Mouse (Mus musculus) mesoderm, embryonic 11.5 days (tissue): ENCODE measurements around the gene Acyp2.
"Not testable (repeated sequence)": the region's sequence is repeated elsewhere in the genome, so short reads cannot be mapped to it uniquely, and the experiment has no call there.

Source experiments
- DNase-seq: peaks from one replicate; pipeline ENCODE4 v3.0.0-alpha.2; 2012; ENCODE audit warnings: low read depth, low spot score

The Acyp2 gene

DNA sequence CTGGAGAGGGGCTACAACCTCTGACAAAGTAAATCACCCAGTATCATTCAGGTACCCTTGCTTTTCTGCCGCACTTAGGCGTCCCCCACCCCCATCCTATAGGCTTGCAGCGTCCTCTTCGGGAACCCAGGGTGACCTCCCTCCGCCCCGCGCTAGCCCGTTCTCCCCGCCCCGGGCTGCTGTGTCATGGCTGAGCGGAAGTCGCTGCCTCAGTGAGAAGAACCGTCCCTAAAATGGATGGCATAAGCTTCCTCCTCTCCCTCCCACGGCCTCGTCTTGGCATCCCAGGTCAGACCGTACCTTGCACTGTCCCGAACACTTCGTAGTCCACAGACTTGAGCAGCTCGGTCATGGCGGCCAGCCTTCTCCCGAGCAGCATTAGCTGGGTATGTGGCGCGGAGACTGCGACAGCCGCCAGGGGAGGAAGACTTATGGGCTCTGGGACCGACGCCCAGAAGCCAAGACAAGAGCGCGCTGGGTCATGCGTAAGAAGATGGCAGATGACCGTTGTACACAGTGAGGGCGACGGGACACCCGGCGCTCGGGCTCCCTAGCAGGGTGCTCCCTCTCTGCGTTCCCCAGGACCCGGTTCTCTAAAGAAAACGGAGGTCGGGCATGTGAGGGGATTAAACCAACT is at the start of gene Acyp2:
Gene Acyp2, minus strand, starts transcription at position 587 of the 637 bp plus-strand sequence.
- DNase-seq, result peak; percentile 82

DNA sequence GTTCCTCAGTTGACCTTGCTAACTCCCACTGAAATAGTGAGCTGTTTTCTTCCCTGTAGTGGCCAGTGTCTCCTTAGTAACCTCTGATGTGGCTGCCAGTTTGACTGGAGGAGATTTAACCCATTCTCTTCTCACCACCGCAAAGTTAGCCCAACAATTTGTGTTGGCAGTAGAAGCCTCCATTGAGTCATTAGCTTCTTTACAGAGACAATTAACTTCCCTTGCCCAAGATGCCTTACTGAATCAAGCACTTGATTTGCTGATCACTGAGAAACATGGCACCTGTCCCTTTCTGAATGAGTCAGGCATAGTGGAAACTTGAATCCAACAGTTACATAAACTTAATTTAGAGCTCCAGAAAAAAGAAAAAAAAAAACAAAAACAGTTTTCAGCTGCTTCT is 40.0 kb upstream of the Acyp2 start:
- DNase-seq, result no peak

DNA sequence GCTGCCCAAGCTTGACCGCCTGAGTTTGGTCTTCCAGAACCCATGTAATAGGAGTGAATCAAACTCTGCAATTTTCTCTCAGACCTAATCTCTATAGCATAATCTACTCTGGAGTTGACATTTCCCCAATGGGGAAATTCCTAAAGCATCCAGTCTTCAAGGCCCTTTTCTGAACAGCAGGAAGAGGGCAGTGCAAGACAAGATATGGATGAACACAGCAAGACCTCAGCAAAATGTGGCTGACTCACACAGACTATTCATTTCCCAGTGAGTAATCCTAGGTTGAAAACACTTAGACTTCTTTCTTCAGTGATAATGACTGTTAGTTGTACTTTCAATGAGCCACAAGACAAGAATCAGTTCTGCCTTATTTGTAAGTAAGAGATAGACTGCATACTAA is 26.7 kb upstream of the Acyp2 start:
- peak; percentile 5 for DNase-seq

DNA sequence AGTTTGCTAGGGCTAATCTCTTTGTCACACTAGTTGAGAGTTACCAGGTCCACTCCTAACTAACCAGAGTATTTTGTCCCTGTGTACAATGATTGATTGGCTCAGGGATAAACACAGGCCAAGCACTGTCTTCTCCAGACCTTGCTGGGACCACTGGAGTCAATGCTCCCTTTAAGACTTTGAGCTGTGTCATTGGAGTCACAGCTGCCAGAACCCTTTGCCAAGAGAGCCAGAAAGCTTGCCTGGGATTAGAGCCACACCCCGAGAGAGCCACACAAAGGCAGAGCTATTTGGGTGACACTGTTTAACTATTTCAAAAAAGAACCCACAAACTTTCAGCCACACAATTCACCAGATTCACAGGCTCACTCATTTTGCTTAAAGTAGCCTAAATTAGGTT is 23.3 kb upstream of the Acyp2 start:
- DNase-seq, result no peak

DNA sequence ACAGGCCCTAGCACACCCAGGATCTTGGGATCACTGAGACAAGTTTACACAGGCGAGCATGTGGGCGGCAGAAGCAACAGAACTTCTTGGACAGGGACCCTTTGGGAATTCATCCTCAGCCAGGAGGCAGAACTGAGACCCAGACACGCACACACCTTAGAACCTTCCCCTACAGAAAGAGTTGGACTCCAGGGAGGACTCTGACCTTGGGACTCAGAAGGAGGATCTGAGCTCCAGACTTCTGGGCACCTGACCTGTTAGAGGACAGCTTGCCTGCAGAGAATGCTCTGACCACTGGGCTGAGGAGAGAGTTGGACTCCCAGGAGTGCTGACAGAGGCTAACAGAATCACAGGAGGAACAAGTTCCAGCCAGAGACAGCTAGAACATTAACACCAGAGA is 13.6 kb upstream of the Acyp2 start:
- no peak for DNase-seq

DNA sequence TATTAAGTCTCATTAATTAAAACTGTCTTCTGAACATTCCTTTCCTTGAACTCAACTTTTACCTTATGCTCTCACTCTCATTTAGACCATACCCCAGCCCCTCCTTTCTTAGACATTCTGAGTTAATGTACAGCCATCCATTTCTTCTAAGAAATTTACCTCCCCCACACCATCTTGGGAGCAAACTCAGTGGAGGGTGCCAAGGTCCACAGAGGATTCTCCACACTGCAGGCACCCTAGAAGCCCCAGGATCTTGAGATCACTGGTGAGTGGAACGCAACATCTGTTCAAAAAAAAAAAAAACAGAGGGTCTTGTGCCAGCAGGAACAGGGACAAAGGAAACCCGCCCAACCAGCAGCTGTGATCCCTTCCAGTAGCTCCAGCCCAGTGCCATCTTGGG is 13.2 kb upstream of the Acyp2 start:
- no peak for DNase-seq

DNA sequence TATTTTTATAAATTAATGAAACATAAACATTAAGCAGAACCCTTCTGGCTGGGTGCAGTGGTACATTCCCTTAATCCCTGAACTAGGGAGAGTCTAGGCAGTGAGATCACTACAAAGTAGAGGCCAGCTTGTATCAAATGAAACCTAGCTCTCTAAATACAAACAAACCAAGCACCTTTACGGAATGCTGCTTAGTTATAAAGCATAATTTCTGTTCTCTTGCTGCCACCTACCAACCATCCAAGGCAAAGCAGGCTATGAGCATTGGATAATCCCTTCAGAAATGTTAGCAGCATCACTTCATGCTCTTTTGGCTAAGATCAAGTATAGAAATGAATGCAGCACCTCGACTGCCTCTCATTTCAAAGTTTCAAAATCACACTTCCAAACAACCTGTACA is 7.7 kb upstream of the Acyp2 start:
- DNase-seq, result no peak

DNA sequence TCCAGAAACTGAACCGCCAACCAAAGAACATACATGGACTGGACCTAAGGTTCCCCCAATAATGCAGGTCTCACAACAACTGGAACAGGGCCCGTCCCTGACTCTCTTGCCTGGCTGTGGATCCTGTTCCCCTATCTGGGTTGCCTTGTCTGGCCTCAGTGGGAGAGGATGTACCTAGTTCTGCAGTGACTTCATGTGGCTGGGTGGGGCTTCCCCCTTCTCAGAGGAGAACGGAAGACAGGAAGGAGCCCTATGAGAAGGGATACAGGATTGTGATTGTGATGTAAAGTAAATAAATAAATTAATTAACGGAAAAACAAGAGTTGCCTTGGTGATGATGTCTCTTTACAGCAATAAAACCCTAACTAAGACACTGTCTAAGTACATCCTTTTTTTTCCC is 6.7 kb upstream of the Acyp2 start:
- no peak for DNase-seq

DNA sequence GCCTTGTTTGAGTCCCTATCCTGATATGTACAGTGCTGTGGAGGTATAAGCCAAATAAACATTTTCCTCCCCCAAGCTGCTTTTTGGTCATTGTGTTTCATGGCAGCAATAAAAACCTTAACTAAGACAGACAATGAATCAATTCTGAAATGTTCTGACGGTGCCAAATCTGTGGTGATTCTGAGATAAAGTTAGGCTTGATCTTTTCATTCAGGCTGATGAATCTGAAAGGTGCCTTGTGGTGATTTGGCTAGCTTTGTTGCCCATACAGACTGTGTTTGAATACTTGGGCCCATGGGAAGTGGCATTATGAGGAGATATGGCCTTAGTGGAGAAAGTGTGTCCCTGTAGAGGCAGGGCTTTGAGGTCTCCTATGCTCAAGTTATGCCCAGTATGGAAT is 1.0 kb upstream of the Acyp2 start:
- no peak for DNase-seq

DNA sequence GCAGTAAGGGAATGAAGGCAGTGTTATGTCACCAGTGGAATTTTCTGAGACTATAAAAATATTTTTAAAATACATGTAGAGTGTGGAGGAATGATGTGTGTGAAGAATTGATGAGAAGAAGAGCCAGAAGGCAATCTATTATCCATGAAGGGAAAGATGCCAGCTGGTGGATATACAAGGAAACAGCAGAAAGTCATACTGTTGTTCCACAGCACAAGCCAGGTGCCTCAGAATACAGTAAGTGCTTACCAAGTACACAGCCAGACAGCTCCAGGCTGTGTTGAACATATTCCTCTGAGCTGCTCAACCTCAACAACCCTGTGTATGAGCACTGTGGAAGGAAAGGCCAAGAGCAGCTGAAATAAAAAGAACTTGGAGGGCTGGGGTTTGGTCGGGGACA is 13.7 kb downstream of the Acyp2 start:
- no peak for DNase-seq

DNA sequence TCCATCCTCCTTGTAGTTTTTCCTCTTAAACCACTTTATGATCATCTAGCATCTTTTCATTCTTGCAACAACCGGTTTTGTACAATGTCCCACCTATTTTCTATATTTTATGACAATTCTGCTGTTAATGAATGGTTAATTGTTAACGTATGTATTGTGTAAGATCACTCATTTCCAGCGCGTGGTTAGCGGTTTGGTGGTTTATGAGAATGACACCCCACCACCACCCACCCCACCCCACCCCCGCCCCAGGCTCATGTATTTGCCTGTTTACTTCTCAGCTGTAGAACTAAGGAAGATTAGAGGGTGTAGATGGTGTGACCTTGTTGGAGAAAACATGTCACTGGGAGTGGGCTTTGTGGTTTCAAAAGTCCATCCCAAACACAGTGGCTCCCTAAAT is 18.9 kb downstream of the Acyp2 start:
- no peak for DNase-seq

DNA sequence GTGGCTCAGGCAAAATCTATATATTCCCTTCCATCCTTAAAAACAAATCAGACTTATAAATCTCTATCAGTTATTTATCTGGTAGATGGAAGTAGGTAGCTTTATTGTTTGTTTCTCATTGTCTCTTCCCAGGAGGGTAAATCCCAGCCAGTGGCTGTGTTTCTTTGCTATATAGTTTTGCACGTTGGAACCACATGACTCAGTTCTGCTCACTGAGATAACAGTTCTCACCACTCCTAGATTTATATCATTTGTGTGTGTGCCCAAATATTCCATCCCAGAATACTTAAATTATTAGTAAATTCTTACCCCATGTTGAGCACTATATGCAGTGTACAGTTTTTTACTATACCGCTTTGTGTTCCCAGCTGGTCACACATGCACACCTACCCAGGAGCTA is 26.2 kb downstream of the Acyp2 start:
- no peak for DNase-seq

DNA sequence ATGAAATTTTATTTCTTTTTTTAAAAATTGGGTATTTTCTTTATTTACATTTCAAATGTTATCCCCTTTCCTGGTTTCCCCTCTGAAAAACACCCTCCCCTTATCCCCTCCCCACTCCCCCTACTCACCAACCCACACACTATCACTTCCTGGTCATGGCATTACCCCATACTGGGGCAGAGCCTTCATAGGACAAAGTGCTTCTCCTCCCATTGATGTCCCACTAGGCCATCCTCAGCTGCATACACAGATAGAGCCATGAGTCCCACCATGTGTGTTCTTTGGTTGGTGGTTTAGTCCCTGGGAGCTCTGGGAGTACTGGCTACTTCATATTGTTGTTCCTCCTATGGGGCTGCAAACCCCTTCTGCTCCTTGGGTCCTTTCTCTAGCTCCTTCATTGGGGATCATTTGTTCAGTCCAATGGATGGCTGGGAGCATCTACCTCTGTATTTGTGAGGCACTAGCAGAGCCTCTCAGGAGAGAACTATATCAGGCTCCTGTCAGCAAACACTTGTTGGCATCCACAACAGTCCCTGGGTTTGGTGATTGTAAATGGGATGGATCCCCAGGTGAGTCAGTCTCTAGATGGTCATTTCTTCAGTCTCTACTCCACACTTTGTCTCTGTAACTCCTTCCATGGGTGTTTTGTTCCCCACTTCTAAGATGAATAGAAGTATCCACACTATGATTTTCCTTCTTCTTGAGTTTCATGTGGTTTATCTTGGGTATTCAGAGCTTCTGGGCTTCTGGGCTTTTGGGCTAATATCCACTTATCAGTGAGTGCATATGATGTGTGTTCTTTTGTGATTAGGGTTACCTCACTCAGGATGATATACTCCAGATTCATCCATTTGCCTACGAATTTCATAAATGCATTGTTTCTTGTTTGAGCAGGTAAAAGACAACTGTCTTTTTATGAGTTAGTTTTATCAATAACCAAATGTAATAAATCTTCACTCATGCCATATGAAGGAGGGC is 27.7 kb downstream of the Acyp2 start:
- not testable (repeated sequence) for DNase-seq

DNA sequence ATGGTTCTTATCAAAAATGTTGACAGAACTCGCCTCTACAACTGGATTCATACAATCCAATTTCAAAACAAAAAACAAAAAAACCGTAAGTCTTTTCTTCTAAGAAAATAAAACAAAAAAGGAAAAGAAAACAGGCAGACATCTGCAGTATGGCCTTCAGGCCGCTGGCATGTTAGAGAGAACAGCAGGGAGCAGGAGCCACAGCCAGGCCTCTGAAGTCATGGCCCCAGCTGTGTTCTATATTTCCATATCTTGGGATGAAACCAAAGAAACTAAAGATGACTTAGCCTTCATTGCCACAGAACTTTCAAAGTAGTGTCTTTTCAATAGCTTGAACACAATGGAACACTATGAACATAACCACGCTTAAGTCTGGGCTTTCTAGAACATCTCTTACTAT is 31.2 kb downstream of the Acyp2 start:
- peak; percentile 13 for DNase-seq

DNA sequence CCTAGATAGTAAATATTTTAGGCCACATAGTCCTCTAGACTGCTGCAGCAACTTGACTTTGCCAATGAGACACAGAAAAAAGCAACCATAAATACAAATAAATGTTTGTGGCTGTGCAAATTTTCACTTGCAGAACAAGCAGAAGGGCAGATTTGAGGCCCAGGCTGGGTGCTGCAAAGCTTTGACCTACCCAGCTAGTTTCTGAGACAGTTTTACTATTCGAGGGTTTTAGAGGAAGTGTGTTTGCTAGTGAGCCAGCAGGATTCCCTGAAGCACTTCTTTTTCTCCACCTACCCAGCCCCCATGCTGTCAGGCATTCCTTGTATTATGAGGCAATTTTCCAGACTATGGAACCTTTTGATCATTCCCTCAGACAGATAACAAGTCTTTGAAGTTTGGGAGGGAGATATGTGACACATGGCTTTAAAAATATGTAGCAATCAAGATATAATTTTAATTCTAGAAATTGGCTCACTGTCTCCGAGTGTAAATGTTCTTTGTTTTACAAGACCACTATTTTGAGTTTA is 31.8 kb downstream of the Acyp2 start:
- DNase-seq, result peak; percentile 38

DNA sequence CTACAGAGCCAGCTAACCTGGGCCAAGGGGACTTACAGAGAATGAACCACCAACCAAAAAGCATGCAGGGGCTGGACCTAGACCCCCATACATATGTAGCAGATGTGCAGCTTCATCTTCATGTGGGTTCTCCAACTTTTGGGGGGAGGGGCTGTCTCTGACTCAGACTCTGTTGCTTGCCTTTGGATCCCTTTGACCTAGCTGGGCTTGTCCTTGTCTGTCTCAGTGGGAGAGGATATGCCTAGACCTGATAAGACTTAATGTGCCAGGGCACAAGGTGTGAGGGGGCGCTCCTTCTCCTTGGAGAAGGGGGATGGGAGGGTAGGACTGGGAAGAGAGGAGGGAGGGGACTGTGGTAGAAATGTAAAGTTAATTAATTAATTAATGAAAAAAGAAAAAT is 33.4 kb downstream of the Acyp2 start:
- no peak for DNase-seq

DNA sequence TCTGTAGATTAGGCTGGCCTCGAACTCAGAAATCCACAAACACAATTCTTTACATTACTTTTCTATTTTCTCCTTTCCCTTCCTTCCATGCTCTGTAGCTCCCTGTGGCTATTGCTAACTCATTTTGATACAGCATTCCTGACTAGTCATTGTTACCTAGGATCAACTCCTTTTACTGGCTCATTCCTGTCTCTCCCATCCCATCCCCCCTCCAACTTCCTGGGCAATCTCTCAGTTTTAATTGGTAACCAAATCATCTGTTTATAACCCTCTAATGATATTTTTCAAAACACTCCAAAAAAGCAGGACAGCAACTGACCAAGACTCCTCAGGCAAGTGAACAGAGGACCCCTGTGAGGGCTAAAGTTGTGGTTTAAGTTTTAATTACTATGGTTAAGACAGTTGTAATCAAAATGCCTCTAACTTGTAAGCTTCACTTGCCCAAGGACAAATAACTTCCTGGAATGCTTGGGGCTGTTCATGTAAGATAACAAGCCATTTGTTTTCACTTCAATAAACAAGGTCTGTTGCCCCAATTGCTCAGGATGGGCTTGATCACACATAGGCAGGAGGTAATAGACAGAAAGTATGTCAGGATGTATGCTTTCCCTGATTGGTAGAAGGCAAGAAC is 35.4 kb downstream of the Acyp2 start:
- DNase-seq, result no peak

DNA sequence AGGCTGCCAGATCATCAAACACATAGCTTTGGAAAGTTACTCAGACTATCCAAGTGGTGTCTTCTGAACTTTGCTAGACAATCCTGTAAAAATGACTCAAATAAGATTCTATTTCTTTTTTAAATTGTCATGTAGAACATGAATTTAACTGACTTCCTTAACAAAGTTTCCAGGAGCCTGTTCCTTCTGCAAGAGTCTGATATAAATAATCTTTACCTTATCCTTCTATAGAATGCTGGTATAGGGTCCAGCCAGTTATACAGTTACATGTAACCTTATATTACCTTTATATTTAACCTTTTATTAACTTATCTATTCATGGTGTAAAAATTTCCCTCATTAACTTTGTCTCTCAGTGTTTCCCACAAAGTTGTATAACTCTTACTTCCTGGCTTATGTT is 36.7 kb downstream of the Acyp2 start:
- DNase-seq, result no peak

DNA sequence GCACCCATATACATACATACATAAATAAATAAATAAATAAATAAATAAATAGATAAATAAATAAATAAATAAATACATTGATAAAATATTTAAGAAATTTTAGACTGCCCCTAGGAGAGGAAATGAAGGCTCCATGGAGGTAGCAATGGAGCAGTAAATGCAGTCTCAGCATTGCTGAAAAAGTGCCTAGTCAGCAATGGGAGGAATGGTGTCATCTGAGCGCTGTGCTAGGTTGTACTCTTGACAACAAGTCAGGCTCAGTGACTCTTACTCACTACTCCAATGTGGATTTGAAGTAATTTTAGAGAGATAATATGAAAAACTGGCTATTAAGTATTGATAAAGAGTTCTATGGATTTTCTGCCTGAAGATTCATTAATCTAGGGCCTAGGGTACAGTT is 40.1 kb downstream of the Acyp2 start:
- no peak for DNase-seq

DNA sequence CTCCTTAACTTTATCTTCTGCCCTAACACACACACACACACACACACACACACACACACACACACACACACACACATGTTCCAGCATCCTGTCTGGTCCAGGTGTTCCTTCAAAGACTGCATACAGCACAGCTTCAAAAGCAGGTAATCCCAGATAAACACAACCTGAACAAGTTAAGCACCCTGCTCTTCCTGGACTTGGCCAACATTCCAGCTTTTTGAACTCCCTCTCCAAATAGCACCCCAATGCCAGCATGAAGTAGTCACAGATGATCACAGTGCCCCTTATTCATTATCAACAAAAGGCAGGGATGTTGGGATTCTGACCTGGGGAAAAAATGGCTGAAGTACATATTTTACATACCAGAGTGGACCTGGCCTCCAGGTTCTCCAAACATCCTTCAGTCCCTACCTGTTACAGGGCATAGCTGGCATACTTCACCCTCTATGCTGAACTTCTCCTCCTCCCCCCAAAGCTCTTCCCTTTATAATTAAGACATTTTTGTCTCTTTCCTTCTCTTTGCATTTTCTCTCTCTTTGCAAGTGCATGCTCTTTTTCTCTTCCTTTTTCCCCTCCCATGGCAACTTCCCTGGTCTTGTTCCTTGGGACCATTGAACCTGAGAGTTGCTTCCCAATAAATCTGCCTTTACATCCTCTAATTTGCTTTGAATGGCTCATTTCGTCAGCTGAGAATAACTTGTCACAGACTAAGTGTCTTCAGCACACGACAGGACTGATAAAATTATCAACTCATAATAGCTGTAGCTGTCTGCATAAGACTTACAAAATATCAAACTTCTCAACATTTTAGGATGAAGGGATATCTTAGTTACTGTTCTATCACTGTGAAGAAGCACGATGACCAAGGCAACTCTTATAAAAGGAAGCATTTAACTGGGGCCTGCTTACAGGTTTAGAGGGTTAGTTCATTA is 41.5 kb downstream of the Acyp2 start:
- DNase-seq, result no peak

DNA sequence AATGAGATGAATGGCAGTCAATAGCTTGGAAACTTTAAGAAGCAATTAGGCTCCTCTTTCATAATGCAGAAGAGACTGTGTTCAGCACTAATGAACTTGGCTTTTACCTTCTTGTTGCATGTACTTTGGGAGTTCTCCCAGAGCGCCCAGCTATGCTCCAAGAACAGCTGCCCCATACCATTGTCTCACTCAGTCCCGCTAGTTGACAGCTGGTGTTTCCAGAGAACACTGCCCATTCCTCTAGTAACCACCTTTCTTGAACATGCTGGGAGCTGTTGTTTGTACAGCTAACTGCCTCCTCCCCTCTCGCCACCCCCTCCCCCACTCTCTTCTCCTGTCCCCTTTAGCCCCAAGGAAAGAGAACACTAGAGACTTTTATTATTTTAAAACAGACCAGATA is 52.1 kb downstream of the Acyp2 start:
- DNase-seq, result no peak
